Mouse (Mus musculus): ENCODE results near the gene Ppy. TPM values are rescaled to one million over a fixed set of nuclear protein-coding genes. Genes with fewer than 3 reads are reported as not detected.

The Ppy gene
- polyA plus RNA-seq, 1 experiment from 2014 or later: not detected

GRCm38 (mm10) chr11:102096887-102097391 is 4.2 kb downstream of the Ppy start:
- H3K27ac ChIP-seq (ENCODE audit: low read depth, low read length): no peak overlapping the region
- peaks cover 7% of the 10 kb centered on the region for H3K4me1 ChIP-seq (ENCODE audit: control insufficient read depth, insufficient read depth, low read length)
- H3K4me2 ChIP-seq (ENCODE audit: low read length): peak overlapping the region; percentile 42
- H3K9ac ChIP-seq (ENCODE audit: low read length): peak overlapping the region; percentile 32; the same call in 1 of the 2 replicates
- 0 out of 2 replicates have a peak, but pooled peaks cover 4% of the 10 kb centered on the region for H3K27me3 ChIP-seq (replicated peaks; ENCODE audit: control insufficient read depth, insufficient read depth, low read length)
- WGBS: 2% methylated on average over 16 of the region's 18 CpGs
- ATAC-seq (peak; percentile 91), DNase-seq (ENCODE audit: low spot score) (peak; percentile 90)
- H3K9me3 ChIP-seq (replicated peaks; ENCODE audit: control insufficient read depth, low read length): no peaks in the 10 kb centered on the region
- H3K4me3 ChIP-seq (ENCODE audit: low read depth, low read length): peak overlapping the region; percentile 15
- no peaks in the 10 kb centered on the region for H3K36me3 ChIP-seq (ENCODE audit: control insufficient read depth, insufficient read depth, low read length)

- Histone ChIP-seq H3K27ac (ENCODE audit: low read depth, low read length) (no peak overlapping the region), H3K27me3 (replicated peaks; ENCODE audit: control insufficient read depth, insufficient read depth, low read length) (0 out of 2 replicates have a peak, but pooled peaks cover under 1% of the 10 kb centered on the region), H3K4me1 (ENCODE audit: control insufficient read depth, insufficient read depth, low read length) (peaks cover 7% of the 10 kb centered on the region), H3K4me2 (ENCODE audit: low read length) (peak overlapping the region; percentile 42), H3K36me3 (ENCODE audit: control insufficient read depth, insufficient read depth, low read length) (no peaks in the 10 kb centered on the region), H3K4me3 (ENCODE audit: low read depth, low read length) (no peak overlapping the region), H3K9ac (ENCODE audit: low read length) (no peak overlapping the region), H3K9me3 (replicated peaks; ENCODE audit: control insufficient read depth, low read length) (no peaks in the 10 kb centered on the region)
- ATAC-seq: 0 out of 2 replicates have a peak, but pooled peaks have one; percentile 21
- 65% methylated on average over 5 of the region's 5 CpGs for WGBS
- DNase-seq (ENCODE audit: low spot score): no peak
These were observed 4.7 kb downstream of the Ppy start for GRCm38 (mm10) chr11:102096446-102096845.

- DNase-seq (ENCODE audit: low spot score): no peak
- no peak for ATAC-seq
- no peaks in the 10 kb centered on the region for H3K36me3 ChIP-seq (ENCODE audit: control insufficient read depth, insufficient read depth, low read length)
- no peak overlapping the region for H3K4me3 ChIP-seq (ENCODE audit: low read depth, low read length)
- no peak overlapping the region for H3K27ac ChIP-seq (ENCODE audit: low read depth, low read length)
- WGBS: 84% methylated on average over 3 of the region's 3 CpGs
- H3K4me2 ChIP-seq (ENCODE audit: low read length): no peak overlapping the region
- H3K27me3 ChIP-seq (replicated peaks; ENCODE audit: control insufficient read depth, insufficient read depth, low read length): no peaks in the 10 kb centered on the region
- H3K9me3 ChIP-seq (replicated peaks; ENCODE audit: control insufficient read depth, low read length): no peaks in the 10 kb centered on the region
- H3K4me1 ChIP-seq (ENCODE audit: control insufficient read depth, insufficient read depth, low read length): peaks cover 7% of the 10 kb centered on the region
- H3K9ac ChIP-seq (ENCODE audit: low read length): no peak overlapping the region
These were observed 5.4 kb downstream of the Ppy start for GRCm38 (mm10) chr11:102095676-102096075.

DNA sequence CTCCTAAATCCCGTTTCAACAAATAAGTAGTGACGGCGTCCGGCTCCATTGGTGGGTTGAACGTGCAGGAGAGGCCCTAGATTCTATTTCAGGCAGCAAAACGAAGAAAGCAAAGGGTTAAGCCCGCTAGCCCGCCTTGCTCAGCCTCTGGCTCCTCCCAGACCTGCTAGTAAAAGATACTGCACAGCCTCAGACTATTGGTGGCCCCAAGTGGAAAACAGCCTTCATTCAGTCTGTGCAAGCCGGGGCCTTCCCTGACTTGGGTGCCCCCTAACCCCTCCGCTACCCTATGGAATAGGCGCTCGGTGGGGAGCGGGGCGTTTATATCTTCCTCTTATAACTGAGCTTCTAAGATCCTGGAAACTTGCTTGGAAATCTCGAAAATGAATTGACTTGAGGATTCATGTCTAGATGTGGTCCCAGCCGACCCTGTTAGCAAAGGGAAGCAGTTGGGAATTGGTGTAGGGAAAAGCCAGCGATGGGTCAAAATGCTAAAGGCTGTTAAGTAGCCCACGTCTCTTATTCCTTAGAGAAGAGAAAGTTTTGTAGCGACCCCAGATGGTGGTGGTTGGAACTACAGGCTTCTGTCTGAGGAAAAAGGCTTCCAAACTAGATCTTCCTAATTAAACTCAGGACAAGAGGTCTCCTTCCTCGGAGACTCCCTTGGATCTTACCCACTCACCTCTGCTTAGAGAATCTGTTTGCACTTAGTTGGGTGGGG is 11.9 kb downstream of the Ppy start:
- DNase-seq (ENCODE audit: low spot score) (peak; percentile 94), ATAC-seq (peak; percentile 53)
- H3K36me3 ChIP-seq (ENCODE audit: control insufficient read depth, insufficient read depth, low read length): peaks cover 1% of the 10 kb centered on the region; the same call in 1 of the 2 replicates
- no peaks in the 10 kb centered on the region for H3K27me3 ChIP-seq (replicated peaks; ENCODE audit: control insufficient read depth, insufficient read depth, low read length)
- peak overlapping the region; percentile 81 for H3K9ac ChIP-seq (ENCODE audit: low read length)
- peak overlapping the region; percentile 73 for H3K4me3 ChIP-seq (ENCODE audit: low read depth, low read length)
- 0% methylated on average over 20 of the region's 20 CpGs for WGBS
- peak overlapping the region; percentile 87 for H3K4me2 ChIP-seq (ENCODE audit: low read length)
- peak overlapping the region; percentile 96 for H3K27ac ChIP-seq (ENCODE audit: low read depth, low read length)
- peaks cover 12% of the 10 kb centered on the region for H3K4me1 ChIP-seq (ENCODE audit: control insufficient read depth, insufficient read depth, low read length)
- H3K9me3 ChIP-seq (replicated peaks; ENCODE audit: control insufficient read depth, low read length): no peaks in the 10 kb centered on the region

DNA sequence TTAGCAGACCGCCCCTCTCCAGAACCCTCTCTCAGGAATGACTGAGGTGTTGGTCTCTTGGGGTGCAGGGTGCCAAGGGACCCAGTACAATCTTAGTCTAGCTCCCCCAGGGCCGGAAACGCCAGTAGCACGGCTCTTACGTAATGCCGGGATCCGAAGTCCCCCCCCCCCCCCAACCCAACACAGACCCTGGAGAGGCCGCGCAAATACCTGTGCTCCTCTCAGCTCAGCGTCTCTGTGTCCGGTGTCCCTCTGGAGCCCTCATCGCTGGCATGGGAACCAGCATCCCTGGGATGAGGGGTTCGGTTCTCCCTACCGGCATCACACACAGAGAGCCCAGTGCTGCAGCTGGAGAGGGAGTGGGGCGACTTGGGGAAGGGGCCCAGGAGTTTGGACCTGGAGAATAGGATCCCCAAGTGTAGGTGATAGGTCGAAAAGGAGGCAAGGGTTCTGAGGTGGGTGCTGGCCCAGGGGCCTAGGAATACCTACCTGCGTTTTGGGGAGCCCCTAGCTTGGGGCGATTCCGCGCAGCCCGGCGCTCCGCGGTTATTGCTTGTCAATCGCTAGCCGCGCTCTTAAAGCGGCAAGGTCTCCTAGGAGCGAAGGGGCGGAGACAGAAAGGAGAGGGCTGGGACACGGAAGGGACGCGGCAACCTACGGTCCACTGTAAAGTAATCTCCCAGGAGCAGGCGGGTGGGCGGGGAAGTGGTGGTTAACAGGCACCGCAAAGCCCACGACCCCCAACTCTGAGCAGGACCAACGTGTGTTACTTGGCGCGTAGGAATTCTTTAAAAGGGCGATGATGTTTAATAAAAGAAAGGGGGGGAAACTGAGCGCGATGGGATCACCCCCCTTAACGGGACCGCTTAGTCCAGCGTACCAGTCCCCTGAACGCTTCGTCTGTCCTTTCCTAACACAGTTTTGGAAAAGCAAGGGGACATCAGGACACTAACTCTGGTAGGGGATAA is 12.9 kb downstream of the Ppy start, which contains the start of gene Mpp2:
Mpp2 (minus strand) TSS at position 585 of the 968 bp plus-strand sequence.
- Histone ChIP-seq H3K4me3 (ENCODE audit: low read depth, low read length) (peak within 1 kb of the TSS; percentile 73), H3K4me2 (ENCODE audit: low read length) (peak within 1 kb of the TSS; percentile 87), H3K27me3 (replicated peaks; ENCODE audit: control insufficient read depth, insufficient read depth, low read length) (no peaks in the 10 kb centered on the region), H3K27ac (ENCODE audit: low read depth, low read length) (peak within 1 kb of the TSS; percentile 96), H3K36me3 (ENCODE audit: control insufficient read depth, insufficient read depth, low read length) (peaks cover 4% of the 10 kb centered on the region; the same call in 1 of the 2 replicates), H3K9ac (ENCODE audit: low read length) (peak within 1 kb of the TSS; percentile 81), H3K4me1 (ENCODE audit: control insufficient read depth, insufficient read depth, low read length) (peaks cover 12% of the 10 kb centered on the region), H3K9me3 (replicated peaks; ENCODE audit: control insufficient read depth, low read length) (no peaks in the 10 kb centered on the region)
- ATAC-seq (peak; percentile 54), DNase-seq (ENCODE audit: low spot score) (peak; percentile 92)
- under 1% methylated on average over 49 of the region's 49 CpGs for WGBS

GRCm38 (mm10) chr11:102087081-102087751 is 13.9 kb downstream of the Ppy start:
- DNase-seq (ENCODE audit: low spot score): peak; percentile 96
- WGBS: under 1% methylated on average over 39 of the region's 39 CpGs
- peak overlapping the region; percentile 96 for H3K27ac ChIP-seq (ENCODE audit: low read depth, low read length)
- H3K36me3 ChIP-seq (ENCODE audit: control insufficient read depth, insufficient read depth, low read length): peaks cover 4% of the 10 kb centered on the region; the same call in 1 of the 2 replicates
- H3K4me1 ChIP-seq (ENCODE audit: control insufficient read depth, insufficient read depth, low read length): peaks cover 20% of the 10 kb centered on the region
- no peaks in the 10 kb centered on the region for H3K9me3 ChIP-seq (replicated peaks; ENCODE audit: control insufficient read depth, low read length)
- H3K9ac ChIP-seq (ENCODE audit: low read length): peak overlapping the region; percentile 81
- H3K4me3 ChIP-seq (ENCODE audit: low read depth, low read length): peak overlapping the region; percentile 73
- no peaks in the 10 kb centered on the region for H3K27me3 ChIP-seq (replicated peaks; ENCODE audit: control insufficient read depth, insufficient read depth, low read length)
- ATAC-seq: peak; percentile 81
- peak overlapping the region; percentile 87 for H3K4me2 ChIP-seq (ENCODE audit: low read length)

DNA sequence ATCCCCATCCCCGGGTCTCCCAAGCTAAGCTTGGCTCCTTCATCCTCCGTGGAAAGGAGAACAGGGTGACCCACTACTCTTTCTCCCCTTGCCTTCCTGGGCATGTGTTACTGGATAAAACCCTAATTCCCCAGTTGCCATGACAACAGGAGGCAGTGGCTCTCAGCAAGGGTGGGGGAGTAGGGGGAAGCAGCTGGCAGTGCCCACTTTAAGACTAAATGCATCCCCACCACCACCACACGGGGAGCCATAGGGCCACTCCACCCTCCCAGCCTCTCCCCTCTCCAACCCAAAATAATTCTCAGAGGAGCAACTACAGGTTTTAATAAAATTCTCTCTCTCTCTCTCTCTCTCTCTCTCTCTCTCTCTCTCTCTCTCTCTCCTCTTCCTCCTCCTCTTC is 14.8 kb downstream of the Ppy start:
- H3K36me3 ChIP-seq (ENCODE audit: control insufficient read depth, insufficient read depth, low read length): peaks cover 4% of the 10 kb centered on the region; the same call in 1 of the 2 replicates
- DNase-seq (ENCODE audit: low spot score) (peak; percentile 95), ATAC-seq (peak; percentile 32; the same call in 1 of the 2 replicates)
- H3K9me3 ChIP-seq (replicated peaks; ENCODE audit: control insufficient read depth, low read length): no peaks in the 10 kb centered on the region
- H3K4me2 ChIP-seq (ENCODE audit: low read length): peak overlapping the region; percentile 87
- H3K9ac ChIP-seq (ENCODE audit: low read length): peak overlapping the region; percentile 81
- H3K4me1 ChIP-seq (ENCODE audit: control insufficient read depth, insufficient read depth, low read length): peaks cover 27% of the 10 kb centered on the region
- 7% methylated on average over 3 of the region's 3 CpGs for WGBS
- H3K27me3 ChIP-seq (replicated peaks; ENCODE audit: control insufficient read depth, insufficient read depth, low read length): no peaks in the 10 kb centered on the region
- peak overlapping the region; percentile 96 for H3K27ac ChIP-seq (ENCODE audit: low read depth, low read length)
- peak overlapping the region; percentile 73 for H3K4me3 ChIP-seq (ENCODE audit: low read depth, low read length)

DNA sequence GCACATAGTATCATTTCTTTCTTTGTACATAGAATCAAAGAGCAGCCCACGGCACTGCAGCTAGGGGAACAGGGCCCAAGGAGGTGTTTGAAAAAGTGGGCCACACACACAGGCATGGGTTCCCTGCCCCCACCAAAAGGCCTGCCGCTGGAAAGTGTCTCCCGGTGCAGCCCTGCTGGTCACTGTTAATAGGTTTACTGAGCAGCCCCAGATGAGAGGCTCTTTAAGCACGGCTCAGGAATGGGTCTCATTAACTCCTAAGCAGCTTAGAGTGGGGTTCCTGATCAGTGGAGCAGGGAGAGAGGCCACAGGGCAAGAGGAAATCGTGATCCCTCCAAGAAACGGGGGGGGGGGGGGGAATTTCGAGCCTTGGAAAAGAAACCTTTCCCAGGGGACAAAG is 17.0 kb downstream of the Ppy start:
- H3K4me3 ChIP-seq (ENCODE audit: low read depth, low read length): no peak overlapping the region
- H3K4me2 ChIP-seq (ENCODE audit: low read length): no peak overlapping the region
- peaks cover 20% of the 10 kb centered on the region; the same call in 1 of the 2 replicates for H3K36me3 ChIP-seq (ENCODE audit: control insufficient read depth, insufficient read depth, low read length)
- no peak overlapping the region for H3K27ac ChIP-seq (ENCODE audit: low read depth, low read length)
- peaks cover 23% of the 10 kb centered on the region for H3K4me1 ChIP-seq (ENCODE audit: control insufficient read depth, insufficient read depth, low read length)
- DNase-seq (ENCODE audit: low spot score): no peak
- H3K9me3 ChIP-seq (replicated peaks; ENCODE audit: control insufficient read depth, low read length): no peaks in the 10 kb centered on the region
- no peak overlapping the region for H3K9ac ChIP-seq (ENCODE audit: low read length)
- no peak for ATAC-seq
- WGBS: 9% methylated on average over 7 of the region's 7 CpGs
- H3K27me3 ChIP-seq (replicated peaks; ENCODE audit: control insufficient read depth, insufficient read depth, low read length): no peaks in the 10 kb centered on the region
